Mouse (Mus musculus) liver, embryonic 16.5 days (tissue): ENCODE data around the gene Nub1. TPM values are rescaled to one million over a fixed set of nuclear protein-coding genes. Genes with fewer than 3 reads are reported as not detected.

ENCODE experiments used
- ATAC-seq: fragments of 200-750 bp; cut with Nextera tagmentation; 2 replicates; pipeline ENCODE4 v1.8.0; 2017; ENCODE audit warnings: low read depth, mild to moderate bottlenecking, moderate number of reproducible peaks, moderate library complexity
- H3K27ac ChIP-seq: fragments of 300-500 bp; sonication (generic); 2 replicates; pipeline ENCODE4 v1.5.1; 2014; ENCODE audit warnings: mild to moderate bottlenecking, low read length
- H3K27me3 ChIP-seq: fragments of 300-500 bp; sonication (generic); 2 replicates; pipeline ENCODE4 v1.6.1; 2014; ENCODE audit warnings: low read depth, low read length, mixed read lengths; ENCODE audit not compliant: control insufficient read depth, insufficient read depth
- H3K36me3 ChIP-seq: fragments of 300-500 bp; sonication (generic); 2 replicates; pipeline ENCODE4 v1.6.1; 2014; ENCODE audit warnings: mild to moderate bottlenecking; ENCODE audit not compliant: control insufficient read depth, insufficient read depth
- H3K4me1 ChIP-seq: fragments of 300-500 bp; sonication (generic); 2 replicates; pipeline ENCODE4 v1.6.1; 2014; ENCODE audit warnings: low read depth, low read length, mixed read lengths; ENCODE audit not compliant: control insufficient read depth
- H3K4me2 ChIP-seq: fragments of 300-500 bp; sonication (generic); 2 replicates; pipeline ENCODE4 v1.6.1; 2014; ENCODE audit warnings: low read depth, low read length, mixed read lengths
- H3K4me3 ChIP-seq: fragments of 300-500 bp; sonication (generic); 2 replicates; pipeline ENCODE4 v1.5.1; 2014; ENCODE audit warnings: low read depth, mild to moderate bottlenecking, low read length
- H3K9ac ChIP-seq: fragments of 300-500 bp; sonication (generic); 2 replicates; pipeline ENCODE4 v1.6.1; 2014; ENCODE audit warnings: low read depth, low read length
- H3K9me3 ChIP-seq: fragments of 300-500 bp; sonication (generic); replicated peaks from 2 replicates; pipeline ENCODE4 v1.6.1; 2016; ENCODE audit warnings: low read length; ENCODE audit not compliant: control insufficient read depth
- WGBS: fragments of 180-500 bp; shearing (Covaris S2); extraction: QIAGEN DNeasy Blood & Tissue Kit; methylation state at CpG from one replicate; pipeline ENCODE4 v1.1.7; 2014; ENCODE audit not compliant: insufficient replicate concordance; 5-methylcytosine and 5-hydroxymethylcytosine counted together
- polyA plus RNA-seq: library from polyadenylated mRNA; unstranded; fragments of >200 nt; fragmentation: Nextera tagmentation; extraction: Ambion mirVana; gene quantifications from 2 replicates; pipeline ENCODE4 v1.2.1, GENCODE M21; 2015

Nub1 gene
- polyA plus RNA-seq, 1 experiment from 2014 or later, result 13.6 TPM

- no peaks in the 10 kb centered on the region for H3K4me1 ChIP-seq
- H3K36me3 ChIP-seq, result no peaks in the 10 kb centered on the region
- no peak overlapping the region for H3K4me3 ChIP-seq
- no peaks in the 10 kb centered on the region for H3K27me3 ChIP-seq
- no peak overlapping the region for H3K4me2 ChIP-seq
- ATAC-seq, result no peak
- no peak overlapping the region for H3K9ac ChIP-seq
- no peaks in the 10 kb centered on the region for H3K9me3 ChIP-seq
- H3K27ac ChIP-seq, result no peak overlapping the region
- WGBS, result 26% methylated on average over 25 of the region's 25 CpGs
Measured at GRCm38 (mm10) chr5:24651768-24652752, 33.3 kb upstream of the Nub1 start.

DNA sequence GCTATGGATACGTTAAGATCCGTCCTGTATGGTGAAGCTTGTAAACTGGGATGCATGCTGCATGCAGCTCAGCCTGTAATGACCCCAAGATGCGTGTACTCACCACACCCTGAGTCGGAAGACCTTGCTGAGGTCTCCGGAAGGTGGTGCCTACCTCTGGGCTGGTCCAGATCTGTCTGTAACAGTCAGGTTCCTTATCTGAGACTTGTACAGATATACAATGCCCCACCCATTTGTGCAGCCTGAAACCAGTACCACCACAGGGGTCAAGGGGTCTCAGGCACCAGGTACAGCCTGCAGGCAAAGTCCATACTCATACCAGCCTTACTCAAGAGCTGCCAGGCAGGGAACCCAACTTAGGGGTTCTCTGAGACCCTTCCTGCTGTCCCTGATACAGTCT, 32.6 kb upstream of the Nub1 start:
- H3K4me1 ChIP-seq, result no peaks in the 10 kb centered on the region
- H3K9me3 ChIP-seq, result no peaks in the 10 kb centered on the region
- no peak overlapping the region for H3K27ac ChIP-seq
- no peak for ATAC-seq
- no peaks in the 10 kb centered on the region for H3K27me3 ChIP-seq
- no peaks in the 10 kb centered on the region for H3K36me3 ChIP-seq
- H3K4me3 ChIP-seq, result no peak overlapping the region
- WGBS, result 51% methylated on average over 5 of the region's 5 CpGs
- no peak overlapping the region for H3K4me2 ChIP-seq
- no peak overlapping the region for H3K9ac ChIP-seq

DNA sequence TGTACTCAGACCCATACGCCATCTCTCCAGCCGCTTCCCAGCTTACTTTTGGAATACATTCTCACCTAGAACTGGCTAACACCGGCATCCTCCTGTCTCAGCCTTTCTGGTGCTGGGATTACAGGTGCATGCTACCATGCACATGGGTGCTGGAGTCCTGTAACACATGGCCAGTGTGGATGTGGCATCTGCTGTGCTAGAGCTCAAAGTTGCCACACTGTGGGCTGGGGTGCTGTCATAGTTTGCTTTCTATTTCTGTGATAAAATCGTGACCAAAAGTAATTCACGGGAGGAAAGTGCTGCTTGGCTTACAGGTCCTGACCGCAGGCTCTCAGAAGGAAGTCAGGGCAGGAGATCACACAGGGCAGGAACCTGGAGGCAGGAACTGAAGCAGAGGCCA, 30.8 kb upstream of the Nub1 start:
- Histone ChIP-seq H3K27me3 (no peaks in the 10 kb centered on the region), H3K9ac (no peak overlapping the region), H3K9me3 (no peaks in the 10 kb centered on the region), H3K36me3 (no peaks in the 10 kb centered on the region), H3K4me1 (no peaks in the 10 kb centered on the region), H3K27ac (no peak overlapping the region), H3K4me3 (no peak overlapping the region), H3K4me2 (no peak overlapping the region)
- WGBS, result 45% methylated on average over 6 of the region's 6 CpGs
- no peak for ATAC-seq

GRCm38 (mm10) chr5:24657113-24657512, 28.2 kb upstream of the Nub1 start:
- 53% methylated on average over 2 of the region's 2 CpGs for WGBS
- Histone ChIP-seq H3K36me3 (no peaks in the 10 kb centered on the region), H3K4me3 (no peak overlapping the region), H3K9ac (no peak overlapping the region), H3K4me1 (no peaks in the 10 kb centered on the region), H3K27ac (no peak overlapping the region), H3K27me3 (no peaks in the 10 kb centered on the region), H3K4me2 (no peak overlapping the region), H3K9me3 (no peaks in the 10 kb centered on the region)
- ATAC-seq, result no peak

DNA sequence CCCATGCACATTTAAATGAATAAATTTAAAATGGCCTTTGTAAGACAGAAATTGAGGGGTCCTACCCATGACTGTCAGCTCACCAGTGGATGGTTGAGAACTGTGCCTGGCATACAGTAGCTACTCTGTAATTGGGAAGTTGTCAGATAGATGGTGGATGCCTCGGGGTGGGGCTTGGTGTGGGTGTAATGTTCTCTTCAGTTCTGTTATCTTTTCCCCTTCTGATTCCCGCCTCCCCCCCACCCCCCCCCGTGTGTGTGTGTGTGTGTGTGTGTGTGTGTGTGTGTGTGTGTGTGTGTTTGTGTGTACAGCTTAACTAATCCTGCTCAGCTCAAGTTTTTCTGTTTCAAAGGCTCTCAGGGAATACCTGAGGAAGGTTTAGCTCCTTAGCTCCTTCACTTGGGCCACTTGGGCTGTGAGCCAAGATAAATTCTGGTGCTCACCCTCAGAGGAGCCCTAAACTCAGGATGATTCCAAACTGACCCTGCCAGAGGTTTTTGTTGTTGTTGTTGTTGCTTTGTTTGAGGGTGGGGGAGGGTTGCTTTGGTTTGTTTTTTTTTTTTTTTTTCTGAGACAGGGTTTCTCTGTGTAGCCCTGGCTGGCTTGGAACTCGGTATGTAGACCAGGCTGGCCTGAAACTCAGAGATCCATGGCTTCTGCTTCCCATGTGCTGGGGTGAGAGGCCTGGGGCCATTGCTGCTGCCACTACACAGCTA, 25.5 kb upstream of the Nub1 start:
- WGBS, result 46% methylated on average over 4 of the region's 4 CpGs
- Histone ChIP-seq H3K27me3 (no peaks in the 10 kb centered on the region), H3K36me3 (no peaks in the 10 kb centered on the region), H3K4me1 (no peaks in the 10 kb centered on the region), H3K9me3 (no peaks in the 10 kb centered on the region), H3K27ac (no peak overlapping the region), H3K4me2 (no peak overlapping the region), H3K4me3 (no peak overlapping the region), H3K9ac (no peak overlapping the region)
- ATAC-seq, result no peak

DNA sequence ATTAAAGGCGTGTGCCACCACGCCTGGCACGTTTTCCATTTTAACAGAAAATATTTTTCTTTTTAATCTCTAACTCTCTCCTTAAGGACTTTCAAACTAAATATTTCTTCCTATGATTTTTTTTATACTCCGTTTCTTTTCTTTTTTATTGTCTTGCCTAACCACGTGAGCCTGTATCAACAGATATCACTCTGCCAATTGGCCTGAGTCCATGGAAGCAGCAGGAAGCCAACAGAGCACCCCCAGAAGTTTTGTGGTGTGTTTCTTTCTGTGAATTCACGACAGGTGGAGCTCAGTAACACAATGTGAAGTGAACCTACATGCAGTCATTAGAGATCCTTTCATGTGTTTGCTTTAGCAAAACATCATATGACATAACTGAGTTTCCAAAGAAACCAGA, 23.9 kb upstream of the Nub1 start:
- Histone ChIP-seq H3K9me3 (no peaks in the 10 kb centered on the region), H3K36me3 (no peaks in the 10 kb centered on the region), H3K9ac (no peak overlapping the region), H3K27ac (no peak overlapping the region), H3K27me3 (no peaks in the 10 kb centered on the region), H3K4me1 (no peaks in the 10 kb centered on the region), H3K4me3 (no peak overlapping the region), H3K4me2 (no peak overlapping the region)
- 58% methylated on average over 6 of the region's 6 CpGs for WGBS
- no peak for ATAC-seq

DNA sequence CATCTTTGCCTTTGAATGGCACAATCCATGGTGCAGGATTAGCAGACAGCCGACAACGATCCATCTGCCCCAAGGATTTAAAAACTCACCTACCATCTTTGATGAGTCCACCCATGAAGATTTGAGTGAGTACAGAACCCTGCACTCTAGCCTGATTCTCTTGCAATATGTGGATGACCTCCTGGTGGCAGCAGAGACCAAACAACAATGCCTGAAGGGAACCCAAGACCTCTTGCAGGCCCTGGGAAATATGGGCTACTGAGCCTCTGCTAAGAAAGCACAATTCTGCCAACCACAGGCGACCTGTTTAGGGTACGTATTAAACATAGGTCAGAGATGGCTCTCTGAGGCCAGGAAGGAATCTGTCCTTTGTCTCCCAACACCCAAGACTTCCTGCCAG, 11.1 kb upstream of the Nub1 start:
- ATAC-seq, result no peak

DNA sequence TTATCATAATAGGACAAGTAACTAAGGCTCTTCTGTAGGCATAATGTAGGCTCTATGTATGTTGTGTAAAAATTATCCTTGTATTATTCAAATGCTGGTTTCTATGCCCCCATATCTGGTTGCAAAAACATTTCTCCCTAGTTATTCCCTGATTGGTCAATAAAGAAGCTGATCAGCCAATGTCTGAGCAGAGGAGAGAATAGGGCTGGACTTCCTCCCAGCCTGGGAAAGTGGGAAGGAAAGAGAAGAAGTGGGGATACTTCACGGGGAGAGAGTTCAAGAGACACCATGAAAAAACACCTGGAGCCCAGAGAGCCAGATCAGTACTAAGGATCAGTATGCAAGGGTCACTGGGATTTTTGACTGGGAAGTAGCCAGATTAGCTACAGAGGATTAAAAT, 3.9 kb upstream of the Nub1 start:
- no peak overlapping the region for H3K4me3 ChIP-seq
- H3K9ac ChIP-seq, result no peak overlapping the region
- 33% methylated on average over 1 of the region's 1 CpGs for WGBS
- no peaks in the 10 kb centered on the region for H3K27me3 ChIP-seq
- no peaks in the 10 kb centered on the region for H3K36me3 ChIP-seq
- H3K4me1 ChIP-seq, result peaks cover 3% of the 10 kb centered on the region; the same call in 1 of the 2 replicates
- H3K9me3 ChIP-seq, result no peaks in the 10 kb centered on the region
- H3K4me2 ChIP-seq, result no peak overlapping the region
- H3K27ac ChIP-seq, result no peak overlapping the region
- ATAC-seq, result no peak

More for the DNA sequence above, 11.1 kb upstream of the Nub1 start:
- Histone ChIP-seq H3K4me1 (no peaks in the 10 kb centered on the region), H3K9me3 (no peaks in the 10 kb centered on the region), H3K27me3 (no peaks in the 10 kb centered on the region), H3K4me3 (no peak overlapping the region), H3K9ac (no peak overlapping the region), H3K36me3 (no peaks in the 10 kb centered on the region), H3K27ac (no peak overlapping the region), H3K4me2 (no peak overlapping the region)
- WGBS, result 13% methylated on average over 4 of the region's 4 CpGs
